Mouse (Mus musculus): ENCODE measurements at regions not wholly inside any gene's neighbourhood (a gene's known extent, or its start where the extent isn't known, plus 50 kb on each side); places are given as distances from the start of the nearest gene placed in this dataset.

- no peaks in the 10 kb centered on the region for H3K36me3 ChIP-seq (ENCODE audit: control insufficient read depth, insufficient read depth, low read length)
- H3K27me3 ChIP-seq (replicated peaks; ENCODE audit: control insufficient read depth, insufficient read depth, low read length): no peaks in the 10 kb centered on the region
- no peak overlapping the region for H3K27ac ChIP-seq (ENCODE audit: low read depth, low read length)
- ATAC-seq (replicated peaks; ENCODE audit: low FRiP score) (no peak), DNase-seq (ENCODE audit: low spot score) (peak; percentile 7)
- no peak overlapping the region for H3K4me3 ChIP-seq (ENCODE audit: low read depth, low read length)
- H3K4me2 ChIP-seq: no peak overlapping the region
- 92% methylated on average over 2 of the region's 2 CpGs for WGBS
- H3K9me3 ChIP-seq (ENCODE audit: control insufficient read depth, low read length): no peaks in the 10 kb centered on the region
- no peak overlapping the region for H3K9ac ChIP-seq (ENCODE audit: low read depth, low read length)
- H3K4me1 ChIP-seq (replicated peaks; ENCODE audit: control insufficient read depth, insufficient read depth, low read length): no peaks in the 10 kb centered on the region
Measured at GRCm38 (mm10) chr5:28012496-28012895, 58.7 kb upstream of the Insig1 start.

- WGBS: 35% methylated on average over 6 of the region's 6 CpGs
- Histone ChIP-seq H3K4me1 (replicated peaks; ENCODE audit: control insufficient read depth, insufficient read depth, low read length) (no peaks in the 10 kb centered on the region), H3K27ac (ENCODE audit: low read depth, low read length) (no peak overlapping the region), H3K4me2 (no peak overlapping the region), H3K4me3 (ENCODE audit: low read depth, low read length) (no peak overlapping the region), H3K27me3 (replicated peaks; ENCODE audit: control insufficient read depth, insufficient read depth, low read length) (no peaks in the 10 kb centered on the region), H3K36me3 (ENCODE audit: control insufficient read depth, insufficient read depth, low read length) (no peaks in the 10 kb centered on the region), H3K9me3 (ENCODE audit: control insufficient read depth, low read length) (no peaks in the 10 kb centered on the region), H3K9ac (ENCODE audit: low read depth, low read length) (no peak overlapping the region)
- ATAC-seq (replicated peaks; ENCODE audit: low FRiP score) (0 out of 2 replicates have a peak, but pooled peaks have one; percentile 23), DNase-seq (ENCODE audit: low spot score) (peak; percentile 28)
Measured at GRCm38 (mm10) chr5:28013619-28014273, 57.4 kb upstream of the Insig1 start.

GRCm38 (mm10) chr5:28019864-28020263, 51.3 kb upstream of the Insig1 start:
- H3K9ac ChIP-seq (ENCODE audit: low read depth, low read length): no peak overlapping the region
- no peaks in the 10 kb centered on the region for H3K9me3 ChIP-seq (ENCODE audit: control insufficient read depth, low read length)
- no peak overlapping the region for H3K27ac ChIP-seq (ENCODE audit: low read depth, low read length)
- DNase-seq (ENCODE audit: low spot score) (no peak), ATAC-seq (replicated peaks; ENCODE audit: low FRiP score) (no peak)
- 54% methylated on average over 3 of the region's 3 CpGs for WGBS
- H3K4me1 ChIP-seq (replicated peaks; ENCODE audit: control insufficient read depth, insufficient read depth, low read length): no peaks in the 10 kb centered on the region
- H3K4me2 ChIP-seq: no peak overlapping the region
- no peaks in the 10 kb centered on the region for H3K27me3 ChIP-seq (replicated peaks; ENCODE audit: control insufficient read depth, insufficient read depth, low read length)
- no peak overlapping the region for H3K4me3 ChIP-seq (ENCODE audit: low read depth, low read length)
- no peaks in the 10 kb centered on the region for H3K36me3 ChIP-seq (ENCODE audit: control insufficient read depth, insufficient read depth, low read length)
